Mouse (Mus musculus): ENCODE data around the gene Neu1. TPM values are rescaled to one million over a fixed set of nuclear protein-coding genes. Genes with fewer than 3 reads are reported as not detected.

The Neu1 gene
- 11.7 TPM for polyA plus RNA-seq (2012; fragmentation: generic; extraction: Trizol)
- long read RNA-seq, experiment 1, transcript Neu1-201 (6 exons, 2,474 nt), result major isoform, 20 of 23 reads
- long read RNA-seq, experiment 1, partial matches to known transcripts, result 2 of 23 reads
- long read RNA-seq, experiment 1, other reads (novel, unspliced or antisense), result 1 of 23 reads
- long read RNA-seq, experiment 2, transcript Neu1-201 (6 exons, 2,474 nt), result major isoform, 68 of 75 reads
- long read RNA-seq, experiment 2, partial matches to known transcripts, result 1 of 75 reads
- long read RNA-seq, experiment 2, other reads (novel, unspliced or antisense), result 4 of 75 reads

DNA sequence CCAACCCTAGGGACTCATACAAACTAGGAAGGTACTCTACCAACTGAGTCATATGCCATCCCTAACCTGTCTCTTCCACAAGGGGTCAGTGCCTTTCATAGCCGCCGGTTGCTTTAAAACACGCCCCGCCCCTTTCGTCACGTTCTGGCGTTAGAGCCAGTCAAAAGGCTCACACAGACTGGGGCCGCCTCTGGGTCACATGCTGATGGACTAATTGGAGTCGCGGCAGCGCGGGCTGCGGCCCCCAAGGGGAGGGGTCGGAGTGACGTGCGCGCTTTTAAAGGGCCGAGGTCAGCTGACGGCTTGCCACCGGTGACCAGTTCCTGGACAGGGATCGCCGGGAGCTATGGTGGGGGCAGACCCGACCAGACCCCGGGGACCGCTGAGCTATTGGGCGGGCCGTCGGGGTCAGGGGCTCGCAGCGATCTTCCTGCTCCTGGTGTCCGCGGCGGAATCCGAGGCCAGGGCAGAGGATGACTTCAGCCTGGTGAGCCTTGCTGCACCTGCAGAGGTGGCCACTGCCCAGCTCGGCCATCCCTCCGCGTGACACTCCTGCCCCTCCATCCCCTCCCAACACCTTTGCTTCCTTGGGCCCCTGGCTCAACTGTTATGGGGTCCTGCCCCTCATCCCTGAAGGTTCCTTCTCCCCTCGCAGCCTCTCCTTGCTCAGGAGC lies at the start of gene Neu1:
Neu1 (plus strand) TSS at position 193 of the 674 bp plus-strand sequence.
- no peaks in the 10 kb centered on the region for H3K36me3 ChIP-seq (ENCODE audit: control insufficient read depth, insufficient read depth)
- no peaks in the 10 kb centered on the region for H3K79me3 ChIP-seq (ENCODE audit: low read depth)
- H3ac ChIP-seq (ENCODE audit: control insufficient read depth, insufficient read length, low read depth), result peak within 1 kb of the TSS; percentile 64
- no peaks in the 10 kb centered on the region for H3K79me2 ChIP-seq (ENCODE audit: control insufficient read depth, insufficient read depth)
- no peaks in the 10 kb centered on the region for H3K27me3 ChIP-seq (ENCODE audit: control insufficient read depth, insufficient read depth, insufficient read length)
- TF ChIP-seq CTCF (IDR thresholded peaks at IDR 0.05; ENCODE audit: control insufficient read depth, insufficient read depth, insufficient read length), result peak; percentile 25
- TF ChIP-seq MAX (IDR thresholded peaks at IDR 0.05), result no peak
- peak; percentile 92 for TF ChIP-seq USF1 (IDR thresholded peaks at IDR 0.05; ENCODE audit: low read depth)
- H3K4me3 ChIP-seq (ENCODE audit: insufficient read depth, poor library complexity, severe bottlenecking), result peak within 1 kb of the TSS; percentile 55

DNA sequence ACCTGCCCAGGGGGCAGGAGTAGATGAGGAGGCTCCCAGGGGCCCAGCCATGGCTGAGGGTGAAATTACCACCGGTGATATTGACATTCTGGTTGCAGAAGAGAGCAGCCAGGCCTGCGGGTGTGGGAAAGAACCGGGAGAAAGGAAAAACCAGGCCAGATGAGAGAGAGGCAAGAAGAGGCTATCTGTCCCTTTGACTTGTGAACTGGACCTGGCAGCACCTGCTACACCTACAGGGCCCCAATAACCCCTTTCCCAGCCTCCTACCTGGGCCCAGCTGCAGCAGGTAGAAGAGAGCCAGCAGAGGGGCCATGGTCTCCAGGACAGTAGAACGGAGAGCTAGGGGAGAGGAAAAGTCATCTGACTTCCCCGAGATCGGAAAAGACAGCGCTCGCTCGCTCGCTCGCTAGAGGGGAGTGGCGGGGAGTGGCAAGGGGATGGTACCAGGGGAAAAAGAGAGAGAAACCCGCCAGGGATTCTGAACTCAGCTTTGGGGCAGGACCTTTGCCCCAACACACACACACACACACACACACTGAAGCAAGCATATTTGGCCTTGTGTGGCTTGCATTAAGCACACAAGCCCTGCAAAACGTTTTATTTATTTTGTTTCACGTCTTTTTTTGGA lies 49.3 kb upstream of the Neu1 start, which contains the start of gene Gm20547:
Gm20547 (minus strand) TSS at position 360 of the 628 bp plus-strand sequence.
- Histone ChIP-seq H3ac (ENCODE audit: control insufficient read depth, insufficient read length, low read depth) (no peak within 1 kb of the TSS), H3K27me3 (ENCODE audit: control insufficient read depth, insufficient read depth, insufficient read length) (no peaks in the 10 kb centered on the region), H3K4me3 (ENCODE audit: insufficient read depth, poor library complexity, severe bottlenecking) (no peak within 1 kb of the TSS), H3K36me3 (ENCODE audit: control insufficient read depth, insufficient read depth) (no peaks in the 10 kb centered on the region), H3K79me3 (ENCODE audit: low read depth) (no peaks in the 10 kb centered on the region), H3K79me2 (ENCODE audit: control insufficient read depth, insufficient read depth) (no peaks in the 10 kb centered on the region)
- TF ChIP-seq FOSL1 (IDR thresholded peaks at IDR 0.05; ENCODE audit: insufficient read depth, low read length, poor library complexity, severe bottlenecking) (no peak), USF1 (IDR thresholded peaks at IDR 0.05; ENCODE audit: low read depth) (no peak), MYOD1 (IDR thresholded peaks at IDR 0.05; ENCODE audit: control insufficient read depth, insufficient read length, low read depth) (no peak), MAX (IDR thresholded peaks at IDR 0.05) (no peak), CEBPB (IDR thresholded peaks at IDR 0.05; ENCODE audit: low read depth) (no peak), CTCF (IDR thresholded peaks at IDR 0.05; ENCODE audit: control insufficient read depth, insufficient read depth, insufficient read length) (no peak), MYOG (IDR thresholded peaks at IDR 0.05; ENCODE audit: control insufficient read depth, extremely low read depth, insufficient read length) (no peak)

DNA sequence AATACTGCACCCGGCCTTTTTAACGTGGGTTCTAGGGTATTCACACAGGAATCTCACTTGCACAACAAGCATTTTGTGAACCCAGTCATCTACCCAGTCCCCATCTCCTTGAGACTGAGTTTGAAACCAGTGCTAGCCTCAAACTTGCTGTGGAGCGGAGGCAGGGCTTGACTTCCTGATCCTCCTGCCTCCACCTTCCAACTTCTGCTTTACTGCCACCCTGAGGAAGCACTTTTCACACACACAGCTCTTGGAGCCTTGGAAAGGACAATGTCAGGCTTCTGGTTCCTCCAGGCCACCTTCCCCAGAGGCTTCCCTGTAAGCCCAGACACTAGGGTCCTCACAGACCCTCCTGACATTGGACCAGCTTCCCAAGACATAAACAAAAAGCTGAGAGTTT lies 47.7 kb upstream of the Neu1 start:
- H3K79me3 ChIP-seq (ENCODE audit: low read depth), result no peaks in the 10 kb centered on the region
- no peak overlapping the region for H3ac ChIP-seq (ENCODE audit: control insufficient read depth, insufficient read length, low read depth)
- H3K36me3 ChIP-seq (ENCODE audit: control insufficient read depth, insufficient read depth), result no peaks in the 10 kb centered on the region
- H3K27me3 ChIP-seq (ENCODE audit: control insufficient read depth, insufficient read depth, insufficient read length), result no peaks in the 10 kb centered on the region
- H3K4me3 ChIP-seq (ENCODE audit: insufficient read depth, poor library complexity, severe bottlenecking), result no peak overlapping the region
- H3K79me2 ChIP-seq (ENCODE audit: control insufficient read depth, insufficient read depth), result no peaks in the 10 kb centered on the region
- TF ChIP-seq MAX (IDR thresholded peaks at IDR 0.05) (no peak), CTCF (IDR thresholded peaks at IDR 0.05; ENCODE audit: control insufficient read depth, insufficient read depth, insufficient read length) (no peak), MYOG (IDR thresholded peaks at IDR 0.05; ENCODE audit: control insufficient read depth, extremely low read depth, insufficient read length) (no peak), USF1 (IDR thresholded peaks at IDR 0.05; ENCODE audit: low read depth) (no peak), CEBPB (IDR thresholded peaks at IDR 0.05; ENCODE audit: low read depth) (no peak), MYOD1 (IDR thresholded peaks at IDR 0.05; ENCODE audit: control insufficient read depth, insufficient read length, low read depth) (no peak), FOSL1 (IDR thresholded peaks at IDR 0.05; ENCODE audit: insufficient read depth, low read length, poor library complexity, severe bottlenecking) (no peak)

DNA sequence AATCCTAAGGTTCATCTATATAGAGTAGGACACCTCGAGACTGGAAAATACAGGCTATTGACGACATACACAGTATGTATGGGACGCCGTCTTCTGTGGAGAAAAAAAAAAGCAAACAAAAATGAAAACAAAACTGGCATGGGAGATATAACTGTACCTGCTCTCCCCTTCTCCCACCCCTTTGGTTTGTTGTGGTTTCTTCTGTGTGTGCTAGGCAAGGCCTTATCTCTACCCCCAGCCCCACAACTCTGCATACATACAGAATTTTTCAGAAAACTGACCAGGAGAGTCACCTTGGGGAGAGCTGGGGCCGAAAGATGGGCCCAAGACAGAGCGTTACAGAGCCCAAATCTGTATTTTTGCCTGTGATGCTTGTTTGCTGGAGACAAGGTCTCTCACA lies 46.3 kb upstream of the Neu1 start:
- Histone ChIP-seq H3K27me3 (ENCODE audit: control insufficient read depth, insufficient read depth, insufficient read length) (no peaks in the 10 kb centered on the region), H3K79me2 (ENCODE audit: control insufficient read depth, insufficient read depth) (no peaks in the 10 kb centered on the region), H3ac (ENCODE audit: control insufficient read depth, insufficient read length, low read depth) (no peak overlapping the region), H3K4me3 (ENCODE audit: insufficient read depth, poor library complexity, severe bottlenecking) (no peak overlapping the region), H3K36me3 (ENCODE audit: control insufficient read depth, insufficient read depth) (no peaks in the 10 kb centered on the region), H3K79me3 (ENCODE audit: low read depth) (no peaks in the 10 kb centered on the region)
- no peak for TF ChIP-seq CEBPB (IDR thresholded peaks at IDR 0.05; ENCODE audit: low read depth)
- no peak for TF ChIP-seq FOSL1 (IDR thresholded peaks at IDR 0.05; ENCODE audit: insufficient read depth, low read length, poor library complexity, severe bottlenecking)
- TF ChIP-seq CTCF (IDR thresholded peaks at IDR 0.05; ENCODE audit: control insufficient read depth, insufficient read depth, insufficient read length), result no peak
- no peak for TF ChIP-seq USF1 (IDR thresholded peaks at IDR 0.05; ENCODE audit: low read depth)
- no peak for TF ChIP-seq MYOD1 (IDR thresholded peaks at IDR 0.05; ENCODE audit: control insufficient read depth, insufficient read length, low read depth)
- no peak for TF ChIP-seq MAX (IDR thresholded peaks at IDR 0.05)
- TF ChIP-seq MYOG (IDR thresholded peaks at IDR 0.05; ENCODE audit: control insufficient read depth, extremely low read depth, insufficient read length), result no peak

DNA sequence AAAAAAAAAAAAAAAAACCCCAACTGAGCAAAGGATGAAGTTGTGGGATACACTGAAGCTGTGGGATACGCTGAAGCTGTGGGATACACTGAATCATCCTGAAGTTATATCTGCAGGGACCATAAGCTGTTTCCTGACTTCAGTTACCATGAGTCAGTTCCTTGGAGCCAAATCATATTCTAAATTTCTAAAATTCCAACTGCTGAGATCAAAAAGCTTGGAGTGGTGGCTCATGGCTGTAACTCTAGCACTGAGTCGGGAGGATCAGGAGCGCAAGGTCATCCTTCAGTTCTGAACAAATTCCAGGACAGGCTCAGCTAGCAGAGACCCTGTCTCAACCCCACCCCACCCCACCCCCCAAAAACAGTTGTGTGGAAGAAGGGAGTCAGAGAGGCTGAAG lies 45.4 kb upstream of the Neu1 start:
- no peaks in the 10 kb centered on the region for H3K27me3 ChIP-seq (ENCODE audit: control insufficient read depth, insufficient read depth, insufficient read length)
- no peak overlapping the region for H3K4me3 ChIP-seq (ENCODE audit: insufficient read depth, poor library complexity, severe bottlenecking)
- TF ChIP-seq CTCF (IDR thresholded peaks at IDR 0.05; ENCODE audit: control insufficient read depth, insufficient read depth, insufficient read length) (no peak), USF1 (IDR thresholded peaks at IDR 0.05; ENCODE audit: low read depth) (no peak), CEBPB (IDR thresholded peaks at IDR 0.05; ENCODE audit: low read depth) (no peak), MYOG (IDR thresholded peaks at IDR 0.05; ENCODE audit: control insufficient read depth, extremely low read depth, insufficient read length) (no peak), MYOD1 (IDR thresholded peaks at IDR 0.05; ENCODE audit: control insufficient read depth, insufficient read length, low read depth) (no peak), FOSL1 (IDR thresholded peaks at IDR 0.05; ENCODE audit: insufficient read depth, low read length, poor library complexity, severe bottlenecking) (no peak), MAX (IDR thresholded peaks at IDR 0.05) (no peak)
- H3ac ChIP-seq (ENCODE audit: control insufficient read depth, insufficient read length, low read depth), result no peak overlapping the region
- H3K79me3 ChIP-seq (ENCODE audit: low read depth), result no peaks in the 10 kb centered on the region
- no peaks in the 10 kb centered on the region for H3K36me3 ChIP-seq (ENCODE audit: control insufficient read depth, insufficient read depth)
- H3K79me2 ChIP-seq (ENCODE audit: control insufficient read depth, insufficient read depth), result no peaks in the 10 kb centered on the region

Measured in C2C12 (cell line).